Mouse (Mus musculus): ENCODE data around the gene Tcfl5.

The Tcfl5 gene

GRCm38 (mm10) chr2:180642555-180643260 is at the start of gene Tcfl5:
Tcfl5 (minus strand) TSS chr2:180642708.
- DNase-seq (ENCODE audit: low read depth, low spot score): no peak

- DNase-seq (ENCODE audit: low read depth, low spot score): no peak
Measured at GRCm38 (mm10) chr2:180689841-180690240, 47.3 kb upstream of the Tcfl5 start.

- DNase-seq (ENCODE audit: low read depth, low spot score): no peak
Measured at GRCm38 (mm10) chr2:180684031-180684430, 41.5 kb upstream of the Tcfl5 start.

- no peak for DNase-seq (ENCODE audit: low read depth, low spot score)
Measured at GRCm38 (mm10) chr2:180683524-180683923, 41.0 kb upstream of the Tcfl5 start.

GRCm38 (mm10) chr2:180681225-180681624 is 38.7 kb upstream of the Tcfl5 start:
- no peak for DNase-seq (ENCODE audit: low read depth, low spot score)

- peak; percentile 36 for DNase-seq (ENCODE audit: low read depth, low spot score)
Measured at GRCm38 (mm10) chr2:180678609-180679140, 36.2 kb upstream of the Tcfl5 start.

GRCm38 (mm10) chr2:180676706-180677105 is 34.2 kb upstream of the Tcfl5 start:
- DNase-seq (ENCODE audit: low read depth, low spot score): no peak

- DNase-seq (ENCODE audit: low read depth, low spot score): no peak
Measured at GRCm38 (mm10) chr2:180662008-180662407, 19.5 kb upstream of the Tcfl5 start.

GRCm38 (mm10) chr2:180660521-180660920 is 18.0 kb upstream of the Tcfl5 start:
- no peak for DNase-seq (ENCODE audit: low read depth, low spot score)

GRCm38 (mm10) chr2:180659353-180660150 is 17.0 kb upstream of the Tcfl5 start:
- DNase-seq (ENCODE audit: low read depth, low spot score): no peak

GRCm38 (mm10) chr2:180658381-180658780 is 15.9 kb upstream of the Tcfl5 start:
- no peak for DNase-seq (ENCODE audit: low read depth, low spot score)

- DNase-seq (ENCODE audit: low read depth, low spot score): peak; percentile 67
Measured at GRCm38 (mm10) chr2:180657394-180658013, 15.0 kb upstream of the Tcfl5 start.

GRCm38 (mm10) chr2:180655150-180655549 is 12.6 kb upstream of the Tcfl5 start:
- DNase-seq (ENCODE audit: low read depth, low spot score): no peak

- DNase-seq (ENCODE audit: low read depth, low spot score): no peak
Measured at GRCm38 (mm10) chr2:180654666-180655065, 12.2 kb upstream of the Tcfl5 start.

GRCm38 (mm10) chr2:180646841-180647240 is 4.3 kb upstream of the Tcfl5 start:
- DNase-seq (ENCODE audit: low read depth, low spot score): no peak

- no peak for DNase-seq (ENCODE audit: low read depth, low spot score)
Measured at GRCm38 (mm10) chr2:180643626-180644025, 1.1 kb upstream of the Tcfl5 start.

- no peak for DNase-seq (ENCODE audit: low read depth, low spot score)
Measured at GRCm38 (mm10) chr2:180641576-180642554, 643 bp downstream of the Tcfl5 start.

- no peak for DNase-seq (ENCODE audit: low read depth, low spot score)
Measured at GRCm38 (mm10) chr2:180611882-180612281, 30.6 kb downstream of the Tcfl5 start.

- DNase-seq (ENCODE audit: low read depth, low spot score): no peak
Measured at GRCm38 (mm10) chr2:180610283-180610682, 32.2 kb downstream of the Tcfl5 start.

GRCm38 (mm10) chr2:180604781-180605180 is 37.7 kb downstream of the Tcfl5 start:
- DNase-seq (ENCODE audit: low read depth, low spot score): no peak

- DNase-seq (ENCODE audit: low read depth, low spot score): no peak
Measured at GRCm38 (mm10) chr2:180600569-180601021, 41.9 kb downstream of the Tcfl5 start.
